Mouse (Mus musculus) ES-Bruce4 (cell line): ENCODE measurements around the gene Pemt.

Experiments
- CTCF ChIP-seq: IDR thresholded peaks from one replicate; pipeline ENCODE4 v1.8.1; 2011; ENCODE audit warnings: low read depth, low read length
- EP300 ChIP-seq: IDR thresholded peaks from 2 replicates; pipeline ENCODE4 v1.6.1; 2011; ENCODE audit warnings: low read depth, low read length; ENCODE audit not compliant: insufficient read depth
- POLR2A ChIP-seq: IDR thresholded peaks from one replicate; pipeline ENCODE4 v1.8.1; 2011; ENCODE audit warnings: low read length; ENCODE audit not compliant: insufficient read depth

DNA sequence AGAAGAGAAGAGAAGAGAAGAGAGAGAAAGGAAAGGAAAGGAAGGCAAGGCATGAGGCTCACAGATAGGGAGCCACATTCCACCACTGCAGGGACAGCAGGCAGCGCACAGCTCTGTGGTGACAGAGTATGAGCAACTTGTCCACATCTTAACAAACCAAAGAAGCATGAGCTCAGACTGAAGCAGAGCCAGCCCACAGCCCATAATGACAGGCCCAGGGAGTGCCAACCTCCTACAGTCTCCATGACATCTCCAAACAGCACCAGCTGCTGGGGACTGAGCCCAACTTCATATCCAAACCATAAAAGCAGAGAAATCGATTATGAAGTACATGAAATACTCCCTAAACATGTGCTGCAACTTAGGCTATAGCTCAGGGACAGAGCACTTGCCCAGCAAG lies 11.7 kb upstream of the Pemt start:
- TF ChIP-seq CTCF (no peak), EP300 (no peak), POLR2A (no peak)
